Mouse (Mus musculus) CH12.LX (cell line): ENCODE measurements around the gene Nop14. TPM values are rescaled to one million over a fixed set of nuclear protein-coding genes. Genes with fewer than 3 reads are reported as not detected.
"Not testable (repeated sequence)": the region's sequence is repeated elsewhere in the genome, so short reads cannot be mapped to it uniquely, and the experiment has no call there.

Experiments used
- DNase-seq: peaks from one replicate; pipeline ENCODE4 v3.0.0-alpha.2; 2013; ENCODE audit errors: extremely low read depth
- H3K27ac ChIP-seq: 2 replicates; pipeline ENCODE4 v1.5.1; 2012; ENCODE audit warnings: low read depth, mild to moderate bottlenecking, control low read depth, moderate library complexity; ENCODE audit not compliant: insufficient read depth
- H3K27me3 ChIP-seq: replicated peaks from 2 replicates; pipeline ENCODE3; 2012; ENCODE audit warnings: inconsistent platforms
- H3K36me3 ChIP-seq, 2 experiments: replicated peaks in 1 of 2; 2 replicates each; pipeline versions ENCODE3 to v1.6.1; 2012; ENCODE audit warnings: inconsistent platforms in 1 of 2, low read length in 1 of 2, mild to moderate bottlenecking in 1 of 2, mixed read lengths in 1 of 2, moderate library complexity in 1 of 2; ENCODE audit not compliant: control insufficient read depth in 1 of 2, insufficient read depth in 1 of 2
- H3K4me1 ChIP-seq, 2 experiments: 2 replicates each; pipeline ENCODE4 v1.6.1; 2012; ENCODE audit warnings: inconsistent platforms in 1 of 2, moderate library complexity in 1 of 2; ENCODE audit not compliant: insufficient read depth in 2 of 2, control insufficient read depth in 1 of 2
- H3K4me2 ChIP-seq: 2 replicates; pipeline ENCODE4 v1.6.1; 2012; ENCODE audit warnings: low read depth, mild to moderate bottlenecking, control low read depth; ENCODE audit not compliant: poor library complexity, insufficient read depth, severe bottlenecking
- H3K4me3 ChIP-seq, 3 experiments: fragments of 150-350 bp in 1 of 3; sonication (generic) in 1 of 3; replicated peaks in 1 of 3; 2 replicates each; pipeline versions ENCODE3 to v1.5.1; 2011 to 2012; ENCODE audit warnings: low read depth in 2 of 3, low read length in 2 of 3, mild to moderate bottlenecking in 2 of 3, moderate library complexity in 2 of 3, control low read depth in 1 of 3, improper control_type of control experiment in 1 of 3, inconsistent platforms in 1 of 3, mixed read lengths in 1 of 3; ENCODE audit not compliant: poor library complexity in 1 of 3
- H3K79me2 ChIP-seq: replicated peaks from 2 replicates; pipeline ENCODE4 v1.6.1; 2012; ENCODE audit warnings: mild to moderate bottlenecking, moderate library complexity; ENCODE audit not compliant: control insufficient read depth, poor library complexity, insufficient read depth, severe bottlenecking; ENCODE audit errors: extremely low read depth
- H3K9ac ChIP-seq: 2 replicates; pipeline ENCODE4 v1.6.1; 2012; ENCODE audit warnings: low read depth, mild to moderate bottlenecking, control low read depth, moderate library complexity; ENCODE audit not compliant: insufficient read depth
- H3K9me3 ChIP-seq: replicated peaks from 2 replicates; pipeline ENCODE3; 2012; ENCODE audit warnings: low read length, inconsistent platforms, mixed read lengths
- BHLHE40 ChIP-seq: IDR thresholded peaks from 2 replicates; pipeline ENCODE4 v1.6.1; 2011; ENCODE audit warnings: mild to moderate bottlenecking, low read depth, low read length, improper control_type of control experiment
- CHD2 ChIP-seq: IDR thresholded peaks from 2 replicates; pipeline ENCODE4 v1.6.1; 2011; ENCODE audit warnings: low read length, improper control_type of control experiment
- CTCF ChIP-seq, 2 experiments: IDR thresholded peaks in 1 of 2; conservative IDR thresholded peaks in 1 of 2; 2 replicates each; pipeline ENCODE4 v1.5.1; 2011 to 2012; ENCODE audit warnings: low read depth in 2 of 2, low read length in 2 of 2, improper control_type of control experiment in 1 of 2, inconsistent platforms in 1 of 2, mild to moderate bottlenecking in 1 of 2, moderate library complexity in 1 of 2
- IRF4 ChIP-seq: IDR thresholded peaks from 2 replicates; pipeline ENCODE4 v1.6.1; 2014; ENCODE audit warnings: low read depth, mild to moderate bottlenecking, inconsistent platforms, low read length, improper control_type of control experiment
- MAFK ChIP-seq: IDR thresholded peaks from 2 replicates; pipeline ENCODE4 v1.6.1; 2011; ENCODE audit warnings: low read length, improper control_type of control experiment; ENCODE audit not compliant: insufficient replicate concordance
- MAZ ChIP-seq: IDR thresholded peaks from 2 replicates; pipeline ENCODE4 v1.6.1; 2012; ENCODE audit warnings: low read depth, mild to moderate bottlenecking, inconsistent platforms, low read length, improper control_type of control experiment, moderate library complexity
- MEF2A ChIP-seq: IDR thresholded peaks from 2 replicates; pipeline ENCODE4 v1.6.1; 2014; ENCODE audit warnings: low read depth, mild to moderate bottlenecking, inconsistent platforms, low read length, improper control_type of control experiment, borderline replicate concordance
- NRF1 ChIP-seq: IDR thresholded peaks from 2 replicates; pipeline ENCODE4 v1.6.1; 2014; ENCODE audit warnings: low read depth, mild to moderate bottlenecking, inconsistent platforms, low read length, improper control_type of control experiment, moderate library complexity
- POLR2AphosphoS2 ChIP-seq: IDR thresholded peaks from 2 replicates; pipeline ENCODE4 v1.6.1; 2011; ENCODE audit warnings: low read depth, low read length, improper control_type of control experiment
- USF1 ChIP-seq: IDR thresholded peaks from 2 replicates; pipeline ENCODE4 v1.6.1; 2014; ENCODE audit warnings: low read depth, mild to moderate bottlenecking, inconsistent platforms, low read length, improper control_type of control experiment
- ZMIZ1 ChIP-seq: IDR thresholded peaks from 2 replicates; pipeline ENCODE4 v1.6.1; 2012; ENCODE audit warnings: low read depth, mild to moderate bottlenecking, inconsistent platforms, low read length, improper control_type of control experiment
- dilution Hi-C: fragments of 300-500 bp; cut with MboI; formaldehyde crosslinking; loops from 2 replicates; pipeline ENCODE4 v1.14.3; 2020; ENCODE audit warnings: low sequenced_read_pairs; ENCODE audit not compliant: extremely low pct_unique_long_range_greater_than_20kb, extremely low pct_ligation_motif_present
- in situ Hi-C: fragments of 300-500 bp; cut with MboI; formaldehyde crosslinking; loops from 3 replicates; pipeline ENCODE4 v1.14.3; 2019; ENCODE audit warnings: low sequenced_read_pairs, low pct_ligation_motif_present, low pct_unique_long_range_greater_than_20kb, mixed read lengths
- polyA plus RNA-seq: library from polyadenylated mRNA; unstranded; fragments of >175 nt; gene quantifications from 2 replicates; pipeline ENCODE4 v1.2.1, GENCODE M21; 2012; ENCODE audit warnings: low read depth; ENCODE audit not compliant: insufficient read length
- total RNA-seq, 2 experiments: library from RNA; depleted of rRNA; stranded (reverse); fragments of 300-350 nt in 1 of 2; fragments of >200 nt in 1 of 2; gene quantifications; 2 replicates each; pipeline ENCODE4 v1.2.3; 2012 to 2014

Gene Nop14
- total and polyA plus RNA-seq, 3 experiments, result 36.6 to 101 (median 46.1) TPM

DNA sequence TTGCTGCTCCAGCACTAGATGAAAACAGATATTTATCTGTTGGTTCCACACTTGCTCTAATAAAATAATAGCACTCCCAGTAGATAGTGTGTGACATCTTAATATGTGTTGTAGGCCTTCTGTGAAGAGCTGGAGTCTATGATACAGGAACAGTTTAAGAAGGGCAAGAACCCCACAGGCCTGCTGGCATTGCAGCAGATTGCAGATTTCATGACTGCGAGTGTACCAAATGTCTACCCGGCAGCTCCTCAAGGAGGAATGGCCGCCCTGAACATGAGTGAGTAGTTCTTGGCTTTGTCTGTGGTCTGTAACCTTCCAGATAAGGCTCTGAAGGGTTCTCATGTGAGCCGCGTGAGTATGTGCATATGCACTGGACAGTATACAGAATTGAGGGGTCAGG is 55.4 kb downstream of the Nop14 start:
- Histone ChIP-seq H3K9me3 (no peaks in the 10 kb centered on the region), H3K27ac (no peak overlapping the region), H3K4me3 (no peak overlapping the region), H3K4me2 (no peak overlapping the region), H3K4me1 (no peaks in the 10 kb centered on the region), H3K36me3 (peaks cover 24 to 56% of the 10 kb centered on the region in 2 experiments), H3K79me2 (no peaks in the 10 kb centered on the region), H3K27me3 (no peaks in the 10 kb centered on the region), H3K9ac (no peak overlapping the region)
- in situ Hi-C loops, result no loop called here
- dilution Hi-C loops, result no loop called here
- no peak for DNase-seq
- TF ChIP-seq ZMIZ1 (no peak), BHLHE40 (no peak), POLR2AphosphoS2 (no peak)

- TF ChIP-seq MAFK (no peak), CTCF (conservative IDR thresholded peaks at IDR 0.05 in 1 of 2, IDR thresholded peaks at IDR 0.05 in 1 of 2; ENCODE audit: low read depth in 2 of 2, low read length in 2 of 2) (no peak), NRF1 (no peak), MAZ (no peak), MEF2A (no peak), USF1 (no peak)
- H3K4me1 ChIP-seq, result no peaks in the 10 kb centered on the region
- no peak for DNase-seq
- H3K4me3 ChIP-seq, result no peak overlapping the region
- no peaks in the 10 kb centered on the region for H3K9me3 ChIP-seq
- peaks cover 0 to 11% of the 10 kb centered on the region in 2 experiments for H3K36me3 ChIP-seq
- dilution Hi-C loops, result no loop called here
- no peak overlapping the region for H3K27ac ChIP-seq
- in situ Hi-C loops, result no loop called here
- no peak overlapping the region for H3K9ac ChIP-seq
- H3K4me2 ChIP-seq, result no peak overlapping the region
- no peaks in the 10 kb centered on the region for H3K27me3 ChIP-seq
- no peaks in the 10 kb centered on the region for H3K79me2 ChIP-seq
Observed at GRCm38 (mm10) chr5:34593202-34593727, 66.7 kb downstream of the Nop14 start.

DNA sequence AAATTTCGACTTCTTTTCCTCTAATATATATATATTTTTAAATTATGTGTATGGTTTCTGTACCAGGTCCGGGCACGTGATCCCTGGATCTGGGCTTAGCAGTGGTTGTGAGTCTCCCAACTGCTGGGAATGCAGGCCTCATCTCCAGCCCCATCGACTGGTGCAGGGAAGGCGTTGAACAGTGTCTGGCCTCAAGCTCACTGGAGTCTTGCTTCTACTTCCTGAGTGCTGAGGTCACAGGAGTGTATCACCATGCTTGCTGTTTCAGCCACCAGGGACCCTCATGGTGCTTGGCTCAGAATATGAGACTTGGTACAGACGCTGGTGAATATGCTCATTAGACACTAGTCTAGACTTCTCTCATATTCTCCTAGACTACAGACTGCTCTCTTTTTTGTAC is 67.3 kb downstream of the Nop14 start:
- dilution Hi-C loops, result no loop called here
- Histone ChIP-seq H3K27ac (no peak overlapping the region), H3K4me2 (no peak overlapping the region), H3K36me3 (peaks cover 0 to 6% of the 10 kb centered on the region in 2 experiments), H3K9ac (no peak overlapping the region), H3K27me3 (no peaks in the 10 kb centered on the region), H3K79me2 (no peaks in the 10 kb centered on the region), H3K4me3 (no peak overlapping the region), H3K4me1 (no peaks in the 10 kb centered on the region), H3K9me3 (no peaks in the 10 kb centered on the region)
- in situ Hi-C loops, result no loop called here
- no peak for TF ChIP-seq CHD2
- no peak for TF ChIP-seq IRF4
- no peak for DNase-seq

- H3K36me3 ChIP-seq, dilution Hi-C loops, H3K9ac ChIP-seq, DNase-seq, in situ Hi-C loops, H3K79me2 ChIP-seq, H3K27me3 ChIP-seq, H3K9me3 ChIP-seq, H3K4me2 ChIP-seq, H3K4me1 ChIP-seq, H3K27ac ChIP-seq, H3K4me3 ChIP-seq: not testable (repeated sequence)
Observed at GRCm38 (mm10) chr5:34592224-34592623, 67.7 kb downstream of the Nop14 start.
